ENCODE assay signal across 10 mouse cellular contexts in genomic region chr6:38846330-38847195, GRCm38 (mm10). TPM values are rescaled to one million over a fixed set of nuclear protein-coding genes. Genes with fewer than 3 reads are reported as not detected.
A peak's percentile ranks its signal among the peaks of the same experiment; 100 is the strongest.
DNase-seq lines count a peak whose midpoint lies in the region; ATAC-seq and TF ChIP-seq lines count a peak whose summit lies in the region.
"Had no signal": no experiment of that assay in that cellular context is flagged by ENCODE, and none has a peak within 500 bp of the region (broad histone marks: within the 10 kb centered on the region; RNA-seq: fewer than 3 reads in every experiment).

No protein-coding gene starts in this region.

- no peak overlapping the region for H3K9ac ChIP-seq in lung, embryonic 14.5 days
- no peak overlapping the region for H3K9ac ChIP-seq in midbrain, embryonic 15.5 days

- 0 out of 2 replicates have a peak overlapping the region, but pooled peaks have one; percentile 31 for H3K27ac ChIP-seq in gastrocnemius, adult 2 months
- H3K27ac ChIP-seq in lung, embryonic 14.5 days (ENCODE audit: low read depth) = no peak overlapping the region; the same call in 1 of the 2 replicates
- H3K27ac ChIP-seq in embryonic facial prominence, embryonic 10.5 days (replicated peaks) = 0 out of 2 replicates have a peak overlapping the region, but pooled peaks have one; percentile 0
- H3K27ac ChIP-seq in midbrain, embryonic 15.5 days = no peak overlapping the region

- H3K9me3 ChIP-seq in lung, embryonic 14.5 days (ENCODE audit: low read depth, low read length) = no peaks in the 10 kb centered on the region
- no peaks in the 10 kb centered on the region for H3K9me3 ChIP-seq in embryonic facial prominence, embryonic 10.5 days
- no peaks in the 10 kb centered on the region for H3K9me3 ChIP-seq in midbrain, embryonic 15.5 days

- DNase-seq in gastrocnemius, adult 2 months = no peak
- DNase-seq in gastrocnemius, postnatal 36 days = no peak
- peak; percentile 64 for DNase-seq in lung, embryonic 14.5 days
- no peak for DNase-seq in lung, postnatal 36 days
- DNase-seq in embryonic facial prominence, embryonic 10.5 days (ENCODE audit: low spot score) = no peak
- DNase-seq in T-cell, adult 2 months (ENCODE audit: low spot score) = no peak
- DNase-seq in gastrocnemius, adult 8-10 months (ENCODE audit: low spot score in 2 of 2) = no peak
- DNase-seq: thymus, adult 18-20 months had no signal

- H3K27me3 ChIP-seq in lung, embryonic 14.5 days (ENCODE audit: insufficient read depth, low read length) = no peaks in the 10 kb centered on the region
- no peaks in the 10 kb centered on the region for H3K27me3 ChIP-seq in embryonic facial prominence, embryonic 10.5 days (replicated peaks; ENCODE audit: low read depth, poor library complexity, severe bottlenecking)
- no peaks in the 10 kb centered on the region for H3K27me3 ChIP-seq in midbrain, embryonic 15.5 days (replicated peaks)
- H3K27me3 ChIP-seq: CH12.LX had no signal

- intact Hi-C loops in gastrocnemius, adult 2 months (cut with DNase I) = no loop called here
- intact Hi-C loops in gastrocnemius, postnatal 36 days (cut with DNase I) = no loop called here

- peaks cover 22% of the 10 kb centered on the region for H3K4me1 ChIP-seq in lung, embryonic 14.5 days (ENCODE audit: insufficient read depth)
- H3K4me1 ChIP-seq in embryonic facial prominence, embryonic 10.5 days = peaks cover 52% of the 10 kb centered on the region
- H3K4me1 ChIP-seq in midbrain, embryonic 15.5 days = peaks cover 41% of the 10 kb centered on the region

- H3K4me3 ChIP-seq in gastrocnemius, adult 2 months = no peak overlapping the region
- H3K4me3 ChIP-seq in lung, embryonic 14.5 days (ENCODE audit: low read depth, low read length) = no peak overlapping the region
- no peak overlapping the region for H3K4me3 ChIP-seq in embryonic facial prominence, embryonic 10.5 days
- H3K4me3 ChIP-seq in midbrain, embryonic 15.5 days = no peak overlapping the region

- 46% methylated on average over 6 of the region's 6 CpGs for WGBS in lung, embryonic 14.5 days
- 89% methylated on average over 6 of the region's 6 CpGs for WGBS in embryonic facial prominence, embryonic 10.5 days
- WGBS in midbrain, embryonic 15.5 days = 63% methylated on average over 6 of the region's 6 CpGs

- no peaks in the 10 kb centered on the region for H3K36me3 ChIP-seq in lung, embryonic 14.5 days (ENCODE audit: insufficient read depth)
- H3K36me3 ChIP-seq in embryonic facial prominence, embryonic 10.5 days (replicated peaks) = peaks cover 8% of the 10 kb centered on the region
- H3K36me3 ChIP-seq in midbrain, embryonic 15.5 days (replicated peaks) = no peaks in the 10 kb centered on the region

- no peak for ATAC-seq in lung, embryonic 14.5 days (ENCODE audit: insufficient read depth)
- ATAC-seq in midbrain, embryonic 15.5 days (replicated peaks) = 0 out of 2 replicates have a peak, but pooled peaks have one; percentile 15

- TF ChIP-seq CTCF in gastrocnemius, adult 2 months (IDR thresholded peaks at IDR 0.05) = no peak
- no peak for TF ChIP-seq CTCF in lung, embryonic 14.5 days (IDR thresholded peaks at IDR 0.05; ENCODE audit: low read depth)

- H3K4me2 ChIP-seq in lung, embryonic 14.5 days = no peak overlapping the region
- H3K4me2 ChIP-seq in midbrain, embryonic 15.5 days = no peak overlapping the region

RNA-seq across cellular contexts. Expression of gene Tbxas1, which starts 28.6 kb away (rescaled TPM):
- under 1 TPM; 0.64 to 0.79 TPM for total RNA-seq in gastrocnemius, adult 2 months (2021)
- under 1 TPM; 0.79 to 0.81 TPM for total RNA-seq in gastrocnemius, postnatal 36 days (2021)
- polyA plus RNA-seq in lung, embryonic 14.5 days (2014; fragmentation: Nextera tagmentation; extraction: Ambion mirVana) = 2.7 and 3.4 TPM in 2 replicates
- 0.88 and 1.8 TPM in 2 replicates for polyA plus RNA-seq in embryonic facial prominence, embryonic 10.5 days (2016; fragmentation: Nextera tagmentation; extraction: Ambion mirVana)
- polyA plus RNA-seq in midbrain, embryonic 15.5 days (2015; fragmentation: Nextera tagmentation; extraction: Ambion mirVana) = 2.3 TPM in 2 replicates
- total RNA-seq in gastrocnemius, adult 8-10 months (2022) = under 1 TPM; 0.51 to 0.80 (median 0.56) TPM
- total RNA-seq: CH12.LX had no signal

RNA-seq across cellular contexts. Expression of gene Hipk2, which starts 29.4 kb away (rescaled TPM):
- total RNA-seq in gastrocnemius, adult 2 months (2021) = 100 to 1,000 TPM in 1 of 2 experiments, 10 to 100 TPM in 1; 56.2 to 120 TPM
- 100 to 1,000 TPM in 1 of 2 experiments, 10 to 100 TPM in 1; 71.5 to 114 TPM for total RNA-seq in gastrocnemius, postnatal 36 days (2021)
- 18.2 and 20.8 TPM in 2 replicates for polyA plus RNA-seq in lung, embryonic 14.5 days (2014; fragmentation: Nextera tagmentation; extraction: Ambion mirVana)
- polyA plus RNA-seq in embryonic facial prominence, embryonic 10.5 days (2016; fragmentation: Nextera tagmentation; extraction: Ambion mirVana) = 24.5 and 26.1 TPM in 2 replicates
- polyA plus RNA-seq in midbrain, embryonic 15.5 days (2015; fragmentation: Nextera tagmentation; extraction: Ambion mirVana) = 43.5 and 45.3 TPM in 2 replicates
- 100 to 1,000 TPM in 2 of 4 experiments, 10 to 100 TPM in 2; 65.2 to 144 (median 96.6) TPM for total RNA-seq in gastrocnemius, adult 8-10 months (2022)

Comparison
In these comparisons a context has a peak if more than half of its experiments do, and no peak if none do; other contexts are left out.
1. H3K27ac ChIP-seq: peak in gastrocnemius, adult 2 months (single experiment) and embryonic facial prominence, embryonic 10.5 days (single experiment); none in lung, embryonic 14.5 days (single experiment) and midbrain, embryonic 15.5 days (single experiment).